22 mouse cellular contexts compared by ENCODE assay signal in genomic region chr2:11245926-11246325, GRCm38 (mm10).
A peak's percentile ranks its signal among the peaks of the same experiment; 100 is the strongest.
DNase-seq lines count a peak whose midpoint lies in the region; ATAC-seq and TF ChIP-seq lines count a peak whose summit lies in the region.
"Had no signal": no experiment of that assay in that cellular context is flagged by ENCODE, and none has a peak within 500 bp of the region (broad histone marks: within the 10 kb centered on the region; RNA-seq: fewer than 3 reads in every experiment).

No protein-coding gene starts in this region.

- no peak overlapping the region for H3K27ac ChIP-seq in hindbrain, embryonic 15.5 days (replicated peaks)
- H3K27ac ChIP-seq in hindbrain, embryonic 12.5 days: no peak overlapping the region
- no peak overlapping the region for H3K27ac ChIP-seq in hindbrain, postnatal 0 days
- no peak overlapping the region for H3K27ac ChIP-seq in hindbrain, embryonic 11.5 days (ENCODE audit: low read depth, low read length)
- H3K27ac ChIP-seq in neural tube, embryonic 15.5 days (replicated peaks): no peak overlapping the region
- H3K27ac ChIP-seq: embryonic facial prominence, embryonic 13.5 days; embryonic facial prominence, embryonic 15.5 days; forebrain, embryonic 10.5 days; forebrain, embryonic 12.5 days had no signal

- ATAC-seq in hindbrain, embryonic 15.5 days (ENCODE audit: low FRiP score, low read depth): 0 out of 2 replicates have a peak, but pooled peaks have one; percentile 51
- ATAC-seq in hindbrain, embryonic 12.5 days (ENCODE audit: low FRiP score): no peak
- ATAC-seq in hindbrain, postnatal 0 days: no peak
- ATAC-seq in hindbrain, embryonic 11.5 days (ENCODE audit: low FRiP score): no peak
- peak; percentile 65; the same call in 1 of the 2 replicates for ATAC-seq in neural tube, embryonic 15.5 days (ENCODE audit: low FRiP score)
- ATAC-seq: forebrain, embryonic 14.5 days had no signal

- H3K9ac ChIP-seq in hindbrain, embryonic 15.5 days: no peak overlapping the region
- H3K9ac ChIP-seq in hindbrain, embryonic 12.5 days: no peak overlapping the region
- H3K9ac ChIP-seq in hindbrain, postnatal 0 days (replicated peaks; ENCODE audit: low read length): no peak overlapping the region
- H3K9ac ChIP-seq in hindbrain, embryonic 11.5 days (ENCODE audit: low read depth, low read length): no peak overlapping the region
- H3K9ac ChIP-seq in neural tube, embryonic 15.5 days (replicated peaks): no peak overlapping the region
- H3K9ac ChIP-seq: embryonic facial prominence, embryonic 13.5 days; embryonic facial prominence, embryonic 15.5 days; forebrain, embryonic 12.5 days had no signal

- H3K4me2 ChIP-seq in hindbrain, embryonic 15.5 days: no peak overlapping the region
- no peak overlapping the region for H3K4me2 ChIP-seq in hindbrain, embryonic 12.5 days (replicated peaks)
- no peak overlapping the region for H3K4me2 ChIP-seq in hindbrain, postnatal 0 days (ENCODE audit: low read depth, low read length)
- no peak overlapping the region for H3K4me2 ChIP-seq in hindbrain, embryonic 11.5 days (replicated peaks; ENCODE audit: low read depth, low read length)
- no peak overlapping the region for H3K4me2 ChIP-seq in neural tube, embryonic 15.5 days
- H3K4me2 ChIP-seq: embryonic facial prominence, embryonic 13.5 days; embryonic facial prominence, embryonic 15.5 days; forebrain, embryonic 12.5 days had no signal

- no peaks in the 10 kb centered on the region for H3K36me3 ChIP-seq in hindbrain, embryonic 15.5 days
- no peaks in the 10 kb centered on the region for H3K36me3 ChIP-seq in hindbrain, embryonic 12.5 days
- no peaks in the 10 kb centered on the region for H3K36me3 ChIP-seq in hindbrain, postnatal 0 days (ENCODE audit: insufficient read depth, low read length)
- H3K36me3 ChIP-seq in hindbrain, embryonic 11.5 days (ENCODE audit: control insufficient read depth, insufficient read depth, low read length): no peaks in the 10 kb centered on the region
- no peaks in the 10 kb centered on the region for H3K36me3 ChIP-seq in neural tube, embryonic 15.5 days
- H3K36me3 ChIP-seq: embryonic facial prominence, embryonic 13.5 days; embryonic facial prominence, embryonic 15.5 days; forebrain, embryonic 10.5 days; forebrain, embryonic 12.5 days had no signal

- no peaks in the 10 kb centered on the region for H3K27me3 ChIP-seq in hindbrain, embryonic 15.5 days
- H3K27me3 ChIP-seq in hindbrain, embryonic 12.5 days: no peaks in the 10 kb centered on the region
- no peaks in the 10 kb centered on the region for H3K27me3 ChIP-seq in hindbrain, postnatal 0 days (ENCODE audit: insufficient read depth, low read length)
- H3K27me3 ChIP-seq in hindbrain, embryonic 11.5 days (ENCODE audit: control insufficient read depth, insufficient read depth, low read length): no peaks in the 10 kb centered on the region
- H3K27me3 ChIP-seq in neural tube, embryonic 15.5 days (replicated peaks): no peaks in the 10 kb centered on the region
- H3K27me3 ChIP-seq: embryonic facial prominence, embryonic 13.5 days; embryonic facial prominence, embryonic 15.5 days; forebrain, embryonic 12.5 days had no signal

- H3K9me3 ChIP-seq in hindbrain, embryonic 15.5 days: no peaks in the 10 kb centered on the region
- H3K9me3 ChIP-seq in hindbrain, embryonic 12.5 days (replicated peaks): no peaks in the 10 kb centered on the region
- H3K9me3 ChIP-seq in hindbrain, postnatal 0 days (ENCODE audit: low read length): no peaks in the 10 kb centered on the region
- H3K9me3 ChIP-seq in hindbrain, embryonic 11.5 days (ENCODE audit: control insufficient read depth, low read length): no peaks in the 10 kb centered on the region
- no peaks in the 10 kb centered on the region for H3K9me3 ChIP-seq in neural tube, embryonic 15.5 days (replicated peaks)
- H3K9me3 ChIP-seq: embryonic facial prominence, embryonic 13.5 days; embryonic facial prominence, embryonic 15.5 days; forebrain, embryonic 10.5 days; forebrain, embryonic 12.5 days had no signal

- peak; percentile 9 for DNase-seq in hindbrain, postnatal 0 days (ENCODE audit: low spot score)
- DNase-seq in hindbrain, embryonic 11.5 days (ENCODE audit: low spot score): no peak
- no peak for DNase-seq in neural tube, embryonic 10.5 days (ENCODE audit: extremely low spot score, low spot score)
- DNase-seq: adrenal gland, adult 2 months; adrenal gland, postnatal 10 days; adrenal gland, postnatal 25 days; cerebellum, adult 11 months; cerebellum, adult 18-20 months; cerebellum, adult 8-10 months; cerebellum, adult 9-11 months; cerebellum, postnatal 14 days; cerebellum, postnatal 36 days; embryo, embryonic 11 days had no signal

- no peak overlapping the region for H3K4me3 ChIP-seq in hindbrain, embryonic 15.5 days
- no peak overlapping the region for H3K4me3 ChIP-seq in hindbrain, embryonic 12.5 days
- no peak overlapping the region for H3K4me3 ChIP-seq in hindbrain, postnatal 0 days (ENCODE audit: low read length)
- H3K4me3 ChIP-seq in hindbrain, embryonic 11.5 days (ENCODE audit: low read depth, low read length): no peak overlapping the region
- no peak overlapping the region for H3K4me3 ChIP-seq in neural tube, embryonic 15.5 days (replicated peaks)
- H3K4me3 ChIP-seq: embryonic facial prominence, embryonic 13.5 days; embryonic facial prominence, embryonic 15.5 days; erythroblast, embryonic 14.5 days; forebrain, embryonic 10.5 days; forebrain, embryonic 12.5 days had no signal

- no peak for TF ChIP-seq CTCF in hindbrain, postnatal 0 days (IDR thresholded peaks at IDR 0.05; ENCODE audit: low read depth)

- 78% methylated on average over 7 of the region's 7 CpGs for WGBS in hindbrain, embryonic 15.5 days
- WGBS in hindbrain, embryonic 12.5 days: 88% methylated on average over 7 of the region's 7 CpGs
- WGBS in hindbrain, postnatal 0 days: 79% methylated on average over 7 of the region's 7 CpGs
- WGBS in hindbrain, embryonic 11.5 days: 86% methylated on average over 7 of the region's 7 CpGs
- 73% methylated on average over 7 of the region's 7 CpGs for WGBS in neural tube, embryonic 15.5 days

- H3K4me1 ChIP-seq in hindbrain, embryonic 15.5 days (replicated peaks): no peaks in the 10 kb centered on the region
- H3K4me1 ChIP-seq in hindbrain, embryonic 12.5 days: no peaks in the 10 kb centered on the region
- H3K4me1 ChIP-seq in hindbrain, postnatal 0 days (ENCODE audit: insufficient read depth, low read length): no peaks in the 10 kb centered on the region
- no peaks in the 10 kb centered on the region for H3K4me1 ChIP-seq in hindbrain, embryonic 11.5 days (replicated peaks; ENCODE audit: control insufficient read depth, insufficient read depth, low read length)
- H3K4me1 ChIP-seq in neural tube, embryonic 15.5 days: no peaks in the 10 kb centered on the region
- H3K4me1 ChIP-seq: embryonic facial prominence, embryonic 13.5 days; embryonic facial prominence, embryonic 15.5 days; forebrain, embryonic 10.5 days; forebrain, embryonic 12.5 days had no signal

Comparison
In these comparisons a context has a peak if more than half of its experiments do, and no peak if none do; other contexts are left out.
1. ATAC-seq: peak in hindbrain, embryonic 15.5 days (single experiment) and neural tube, embryonic 15.5 days (single experiment); none in hindbrain, embryonic 12.5 days (single experiment), hindbrain, postnatal 0 days (single experiment) and hindbrain, embryonic 11.5 days (single experiment).